Mouse (Mus musculus) brain, embryonic 14.5 days (tissue): Measurements from ENCODE around the gene Ercc2.

ENCODE experiments used
- CTCF ChIP-seq: fragments of 200-500 bp; IDR thresholded peaks from 2 replicates; pipeline ENCODE4 v1.5.1; 2012; ENCODE audit warnings: inconsistent platforms, mild to moderate bottlenecking, moderate library complexity, borderline replicate concordance; ENCODE audit not compliant: insufficient read depth, insufficient read length; ENCODE audit errors: extremely low read depth
- POLR2A ChIP-seq: fragments of 200-500 bp; IDR thresholded peaks from 2 replicates; pipeline ENCODE4 v1.6.1; 2012; ENCODE audit warnings: mild to moderate bottlenecking, inconsistent platforms, borderline replicate concordance; ENCODE audit not compliant: poor library complexity, insufficient read depth, insufficient read length, severe bottlenecking; ENCODE audit errors: extremely low read depth

GRCm38 (mm10) chr7:19359892-19360641 lies 21.7 kb upstream of the Ercc2 start:
- TF ChIP-seq CTCF (no peak), POLR2A (no peak)
